Mouse (Mus musculus) intestine, embryonic 16.5 days (tissue): ENCODE measurements at regions not wholly inside any gene's neighbourhood (a gene's known extent, or its start where the extent isn't known, plus 50 kb on each side); places are given as distances from the start of the nearest gene placed in this dataset.

Source experiments
- ATAC-seq: fragments of 200-750 bp; cut with Nextera tagmentation; 2 replicates; pipeline ENCODE4 v1.8.0; 2017; ENCODE audit warnings: moderate TSS enrichment, moderate library complexity
- H3K27ac ChIP-seq: fragments of 300-500 bp; sonication (generic); 2 replicates; pipeline ENCODE4 v1.5.1; 2014; ENCODE audit warnings: mild to moderate bottlenecking, low read length
- H3K27me3 ChIP-seq: fragments of 300-500 bp; sonication (generic); replicated peaks from 2 replicates; pipeline ENCODE4 v1.6.1; 2014; ENCODE audit warnings: low read length, control low read depth, mixed read lengths; ENCODE audit not compliant: control insufficient read depth, insufficient read depth
- H3K36me3 ChIP-seq: fragments of 300-500 bp; sonication (generic); 2 replicates; pipeline ENCODE4 v1.6.1; 2014; ENCODE audit warnings: low read length, control low read depth; ENCODE audit not compliant: control insufficient read depth, insufficient read depth
- H3K4me1 ChIP-seq: fragments of 300-500 bp; sonication (generic); 2 replicates; pipeline ENCODE4 v1.6.1; 2014; ENCODE audit warnings: low read length, control low read depth, mixed read lengths; ENCODE audit not compliant: control insufficient read depth, insufficient read depth
- H3K4me2 ChIP-seq: fragments of 300-500 bp; sonication (generic); 2 replicates; pipeline ENCODE4 v1.6.1; 2014; ENCODE audit warnings: low read depth, low read length, control low read depth
- H3K4me3 ChIP-seq: fragments of 300-500 bp; sonication (generic); 2 replicates; pipeline ENCODE4 v1.5.1; 2014; ENCODE audit warnings: mild to moderate bottlenecking, low read length
- H3K9ac ChIP-seq: fragments of 300-500 bp; sonication (generic); 2 replicates; pipeline ENCODE4 v1.6.1; 2014; ENCODE audit warnings: low read depth, low read length
- H3K9me3 ChIP-seq: fragments of 300-500 bp; sonication (generic); 2 replicates; pipeline ENCODE4 v1.6.1; 2016; ENCODE audit warnings: low read length, control low read depth; ENCODE audit not compliant: control insufficient read depth
- WGBS: fragments of 180-500 bp; shearing (Covaris S2); extraction: QIAGEN DNeasy Blood & Tissue Kit; methylation state at CpG from one replicate; pipeline ENCODE4 v1.1.7; 2014; 5-methylcytosine and 5-hydroxymethylcytosine counted together

- WGBS, result 50% methylated on average over 5 of the region's 5 CpGs
- ATAC-seq, result no peak
Observed at GRCm38 (mm10) chr7:66477475-66477874, 50.2 kb upstream of the Aldh1a3 start.

More at GRCm38 (mm10) chr7:66477475-66477874, 50.2 kb upstream of the Aldh1a3 start:
- no peaks in the 10 kb centered on the region for H3K36me3 ChIP-seq
- no peak overlapping the region for H3K27ac ChIP-seq
- H3K27me3 ChIP-seq, result no peaks in the 10 kb centered on the region
- no peaks in the 10 kb centered on the region for H3K4me1 ChIP-seq
- H3K9me3 ChIP-seq, result no peaks in the 10 kb centered on the region
- no peak overlapping the region for H3K4me2 ChIP-seq
- H3K9ac ChIP-seq, result no peak overlapping the region
- no peak overlapping the region for H3K4me3 ChIP-seq
